Mouse (Mus musculus) gastrocnemius, postnatal 4 days (tissue): ENCODE data around the gene Pkn1. TPM values are rescaled to one million over a fixed set of nuclear protein-coding genes. Genes with fewer than 3 reads are reported as not detected.

Source experiments
- DNase-seq, 2 experiments: peaks; one replicate each; pipeline ENCODE4 v3.0.0; 2021 to 2022; ENCODE audit warnings: low spot score in 2 of 2, mixed read lengths in 2 of 2
- total RNA-seq, 2 experiments: library from RNA; stranded (reverse); gene quantifications; 2 replicates each; pipeline ENCODE4 v1.2.3; 2021

Pkn1 gene
- total RNA-seq, 2 experiments from 2014 or later = 56.6 to 60.0 TPM

DNA sequence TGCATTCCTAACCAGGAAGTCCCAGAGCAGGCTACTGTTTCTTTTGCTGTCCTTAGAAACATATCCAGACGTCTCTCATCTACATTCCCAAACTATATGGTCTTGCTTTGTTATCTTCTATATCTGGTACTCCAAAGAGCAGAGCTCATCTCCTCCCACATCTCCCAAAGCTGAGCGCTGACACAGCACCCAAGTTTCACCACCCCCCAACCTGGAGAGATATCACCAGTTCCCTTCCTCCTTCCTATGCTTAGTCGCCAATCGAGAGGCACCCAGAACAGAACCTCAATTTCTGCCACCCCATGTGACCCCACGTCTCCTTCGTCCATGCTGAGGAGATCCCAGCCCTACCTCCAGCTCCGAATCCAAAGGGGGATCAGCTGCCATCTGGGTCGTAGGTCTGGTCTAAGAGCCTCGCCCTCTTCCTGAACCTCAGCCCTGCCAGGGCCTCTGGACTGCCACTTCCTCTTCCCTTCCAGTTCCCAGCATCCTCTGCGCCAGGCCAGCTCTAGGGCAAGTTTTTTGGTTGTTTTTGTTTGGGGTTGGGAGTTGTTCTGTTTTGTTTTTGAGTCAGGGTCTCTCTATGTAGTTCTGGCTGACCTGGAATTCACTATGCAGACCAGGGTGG, 5.3 kb downstream of the Pkn1 start:
- DNase-seq = no peak

DNA sequence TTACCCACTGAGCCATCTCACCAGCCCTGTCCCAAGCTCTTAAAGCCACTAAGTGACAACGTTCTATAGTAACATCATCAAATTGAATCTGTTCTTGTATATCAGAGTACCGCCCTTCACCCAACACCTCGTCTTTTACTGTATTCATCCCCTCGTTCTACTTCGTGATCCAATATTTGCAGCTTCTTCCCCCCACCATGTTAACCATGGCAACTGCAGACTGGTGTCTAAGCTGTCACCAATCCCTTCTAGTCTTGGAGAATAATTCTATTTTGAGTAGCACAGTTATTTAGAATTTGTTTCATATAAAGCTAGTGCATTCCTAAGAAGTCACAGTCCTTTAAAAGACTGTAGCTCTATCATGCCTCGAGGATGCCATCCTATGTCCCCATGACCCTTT, 9.7 kb downstream of the Pkn1 start:
- no peak for DNase-seq

DNA sequence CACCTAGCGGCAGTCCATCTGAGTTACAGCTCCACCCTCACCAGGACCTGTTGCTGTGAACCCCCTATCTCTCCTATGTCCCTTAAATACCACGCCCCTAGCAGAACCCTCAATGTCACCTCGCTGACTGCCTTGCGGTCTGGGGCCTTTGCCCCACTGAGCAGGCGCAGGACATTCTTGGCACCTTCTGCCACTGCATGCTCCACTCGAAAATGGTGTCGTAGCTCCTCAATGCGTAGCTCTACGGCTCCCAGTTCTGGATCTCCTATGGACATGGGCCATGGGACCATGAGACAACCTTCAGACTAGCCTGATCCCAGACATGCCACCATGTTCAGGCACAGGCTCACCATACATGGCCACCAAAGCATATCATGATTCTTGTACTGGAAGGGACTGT, 14.5 kb downstream of the Pkn1 start:
- DNase-seq = no peak

DNA sequence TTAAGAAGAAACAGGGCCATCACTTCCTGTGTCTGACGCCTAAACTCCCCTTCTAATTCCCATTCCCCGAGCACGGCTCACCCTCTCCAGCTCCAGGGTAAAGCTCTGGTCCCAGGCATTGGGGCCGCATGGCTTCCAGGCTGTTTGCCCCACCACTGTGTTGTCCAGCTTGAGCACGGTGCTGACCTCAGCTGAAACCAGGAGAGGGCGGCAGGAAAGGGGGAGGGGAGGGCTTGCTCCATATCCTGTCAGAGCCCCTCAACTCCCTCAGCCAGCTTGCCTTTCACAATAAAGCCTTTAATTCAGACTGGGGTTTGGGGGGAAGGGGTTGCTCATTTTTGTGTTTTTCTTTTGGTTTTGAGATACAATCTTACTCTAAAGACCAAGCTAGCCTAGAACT, 17.9 kb downstream of the Pkn1 start:
- DNase-seq = no peak

DNA sequence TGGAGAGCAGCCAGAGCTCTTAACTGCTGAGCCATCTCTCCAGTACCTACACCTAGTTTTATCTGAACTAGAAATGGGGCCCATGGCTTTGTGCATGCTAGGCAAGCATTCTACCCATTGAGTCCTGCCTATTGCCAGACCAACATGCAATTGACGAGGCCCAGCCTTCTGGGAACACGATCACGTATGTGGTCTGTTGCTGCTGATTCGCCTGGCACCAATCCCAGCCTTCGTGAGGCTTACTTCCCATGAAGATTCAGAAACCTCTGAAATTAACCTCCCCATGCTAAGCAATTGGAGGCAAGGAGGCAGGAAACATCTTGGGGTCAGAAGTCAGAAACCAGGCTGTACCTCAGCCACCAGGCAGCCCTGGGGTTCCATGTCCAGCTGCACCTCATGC, 18.4 kb downstream of the Pkn1 start:
- DNase-seq = no peak

DNA sequence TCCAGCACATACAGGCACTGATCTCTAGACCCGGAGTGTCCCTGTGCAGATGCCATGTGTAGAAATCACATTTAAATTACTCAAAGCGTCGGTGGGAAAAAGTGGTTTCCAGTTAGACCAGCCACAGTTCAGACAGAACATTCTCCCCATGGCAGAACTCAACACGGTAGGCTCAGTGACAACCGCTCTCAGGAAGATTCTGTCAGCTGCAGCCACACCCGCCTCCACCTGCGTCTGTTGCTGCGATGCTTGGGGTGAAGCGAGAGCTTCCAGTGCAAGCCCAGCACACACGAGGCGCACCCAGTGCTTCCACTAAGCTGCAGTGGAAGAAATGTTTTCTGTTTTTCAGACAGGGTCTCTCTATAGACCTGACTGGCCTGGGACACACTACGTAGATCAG, 19.1 kb downstream of the Pkn1 start:
- no peak for DNase-seq

DNA sequence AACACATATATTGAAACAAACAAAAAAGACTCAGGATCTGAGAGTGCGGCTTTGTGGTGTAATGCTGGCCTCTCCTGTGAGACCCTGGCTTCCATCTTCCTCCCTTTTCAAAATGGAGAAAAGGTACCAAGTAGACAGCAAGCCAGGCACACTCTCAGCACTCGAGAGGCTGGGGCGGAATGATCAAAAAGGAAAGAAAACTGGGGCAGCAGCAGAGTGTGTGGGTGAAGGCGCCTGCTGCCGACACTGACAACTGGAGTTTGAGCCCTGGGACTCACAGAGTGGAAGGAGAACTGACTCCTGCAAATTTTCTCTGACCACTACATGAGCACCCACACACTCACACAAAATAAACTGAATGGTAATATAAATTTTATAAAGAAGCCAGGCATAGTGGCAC, 24.5 kb downstream of the Pkn1 start:
- DNase-seq = no peak

- DNase-seq = no peak
Observed at GRCm38 (mm10) chr8:83672936-83673335, 26.0 kb downstream of the Pkn1 start.

DNA sequence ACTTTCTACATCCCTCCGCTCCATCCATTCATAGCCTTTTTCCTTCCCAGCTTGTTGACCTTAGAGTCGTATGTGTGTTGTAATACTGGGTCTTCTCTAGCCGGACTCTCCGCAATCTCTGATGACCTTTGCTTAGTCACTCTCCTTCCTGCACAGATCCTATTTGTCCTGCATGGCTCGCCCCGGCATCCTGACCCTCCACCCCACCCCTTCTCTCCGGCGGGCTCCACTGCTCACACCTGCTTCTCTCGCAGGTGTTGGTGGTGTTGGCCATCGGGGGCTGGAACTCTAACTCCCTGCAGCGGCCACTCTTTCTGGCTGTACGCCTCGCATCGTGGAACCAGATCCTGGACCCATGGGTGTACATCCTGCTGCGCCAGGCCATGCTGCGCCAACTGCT, 30.0 kb downstream of the Pkn1 start:
- no peak for DNase-seq

DNA sequence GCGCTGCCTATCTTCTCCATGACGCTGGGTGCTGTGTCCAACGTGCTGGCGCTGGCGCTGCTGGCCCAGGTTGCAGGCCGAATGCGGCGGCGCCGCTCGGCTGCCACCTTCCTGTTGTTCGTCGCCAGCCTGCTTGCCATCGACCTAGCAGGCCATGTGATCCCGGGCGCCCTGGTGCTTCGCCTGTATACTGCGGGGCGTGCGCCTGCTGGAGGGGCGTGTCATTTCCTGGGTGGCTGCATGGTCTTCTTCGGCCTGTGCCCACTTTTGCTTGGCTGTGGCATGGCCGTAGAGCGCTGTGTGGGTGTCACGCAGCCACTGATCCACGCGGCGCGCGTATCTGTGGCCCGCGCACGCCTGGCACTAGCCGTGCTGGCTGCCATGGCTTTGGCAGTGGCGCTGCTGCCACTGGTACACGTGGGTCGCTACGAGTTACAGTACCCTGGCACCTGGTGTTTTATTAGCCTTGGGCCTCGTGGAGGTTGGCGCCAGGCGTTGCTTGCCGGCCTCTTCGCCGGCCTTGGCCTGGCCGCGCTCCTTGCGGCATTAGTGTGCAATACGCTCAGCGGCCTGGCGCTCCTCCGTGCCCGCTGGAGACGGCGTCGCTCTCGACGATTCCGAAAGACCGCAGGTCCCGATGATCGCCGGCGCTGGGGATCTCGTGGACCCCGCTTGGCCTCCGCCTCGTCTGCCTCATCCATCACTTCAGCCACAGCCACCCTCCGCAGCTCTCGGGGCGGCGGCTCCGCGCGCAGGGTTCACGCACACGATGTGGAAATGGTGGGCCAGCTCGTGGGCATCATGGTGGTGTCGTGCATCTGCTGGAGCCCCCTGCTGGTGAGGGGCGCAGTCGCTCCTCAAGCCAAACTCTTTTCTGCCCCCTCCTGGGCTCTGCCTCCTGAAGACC, 30.7 kb downstream of the Pkn1 start:
- peak; percentile 58 to 70 for DNase-seq

- DNase-seq = no peak
Observed at GRCm38 (mm10) chr8:83667526-83667925, 31.5 kb downstream of the Pkn1 start.

DNA sequence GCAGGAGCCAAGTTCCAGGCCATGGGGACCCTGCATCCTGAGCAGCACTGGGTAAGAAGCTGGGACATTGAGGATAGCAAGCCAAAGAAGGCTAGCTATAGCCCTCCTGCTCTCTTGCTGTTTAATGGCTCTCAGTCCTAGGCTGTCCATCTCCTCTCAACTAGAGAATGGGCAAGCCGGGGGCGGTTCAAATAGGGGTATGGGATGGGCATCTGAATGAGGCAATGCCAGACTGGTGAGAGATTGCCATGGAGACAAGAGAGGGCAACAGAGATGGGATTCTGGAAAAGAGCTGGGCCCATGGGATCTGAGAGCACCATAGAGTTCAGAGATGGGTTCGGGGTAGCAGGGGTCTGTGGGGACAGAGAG, 32.1 kb downstream of the Pkn1 start:
- DNase-seq = no peak

DNA sequence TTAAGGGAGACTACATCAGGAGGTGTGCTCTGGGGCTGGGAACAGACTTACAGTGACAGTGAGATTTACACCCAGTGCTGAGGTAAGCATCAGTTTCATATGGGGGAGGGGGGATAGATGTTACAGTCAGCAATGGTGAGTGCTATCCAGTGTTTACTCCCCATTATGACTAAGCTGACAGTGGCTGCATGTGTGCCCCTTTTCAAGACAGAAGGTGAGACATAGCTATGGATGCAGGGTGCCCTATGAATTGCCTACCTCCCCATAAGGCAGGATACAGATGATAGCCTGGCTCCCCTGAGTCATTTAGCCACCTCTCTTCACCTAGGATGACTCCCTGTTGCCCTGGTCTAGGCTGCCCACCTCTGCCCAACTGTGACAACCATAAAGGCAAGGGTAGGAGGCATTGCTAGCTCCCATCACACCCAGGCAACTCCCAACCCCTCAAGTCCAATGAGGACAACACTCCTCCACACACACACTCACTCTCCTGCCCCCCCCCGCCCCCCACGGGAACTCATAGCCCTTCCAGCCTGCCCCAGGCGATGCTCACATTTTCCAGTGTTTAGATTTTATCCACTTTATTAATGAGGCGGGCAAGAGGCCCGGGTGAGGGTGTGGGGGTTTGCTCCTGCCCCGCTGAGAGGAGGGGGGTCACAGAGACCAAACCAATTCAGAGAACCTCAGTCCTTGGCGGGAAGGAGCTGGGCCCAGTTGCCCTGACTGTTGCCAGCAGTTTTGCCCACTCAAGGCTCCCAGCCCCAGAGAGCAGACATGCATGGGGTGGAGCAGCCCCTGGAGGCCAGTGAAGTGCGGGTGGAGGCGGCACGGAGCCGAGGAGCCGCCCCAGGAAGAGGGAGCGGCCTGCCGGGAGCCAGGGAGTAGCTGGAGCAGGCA, 32.8 kb downstream of the Pkn1 start, which contains the start of gene Ptger1:
Ptger1 (plus strand) TSS at position 710 of the 897 bp plus-strand sequence.
- DNase-seq = peak in 1 of 2 experiments; percentile 56

GRCm38 (mm10) chr8:83664931-83665625, 33.9 kb downstream of the Pkn1 start:
- DNase-seq = peak in 1 of 2 experiments; percentile 63

DNA sequence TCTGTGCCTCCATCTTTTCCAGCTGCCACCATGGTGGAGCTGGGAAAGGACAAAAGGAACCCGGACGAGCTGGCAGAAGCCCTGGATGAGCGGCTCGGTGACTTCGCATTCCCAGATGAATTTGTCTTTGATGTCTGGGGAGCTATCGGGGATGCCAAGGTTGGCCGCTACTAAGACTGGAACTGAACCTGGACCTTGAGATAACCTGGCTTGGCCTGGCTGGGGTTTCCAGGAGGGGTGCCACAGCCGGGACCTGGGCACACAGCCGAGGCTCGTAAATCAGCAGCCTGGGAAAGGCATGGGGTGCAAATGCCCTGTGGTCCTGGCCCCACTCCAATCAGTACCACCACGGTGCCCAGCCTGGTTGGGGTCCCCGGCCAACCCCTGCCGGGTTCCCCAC, 34.9 kb downstream of the Pkn1 start:
- no peak for DNase-seq

DNA sequence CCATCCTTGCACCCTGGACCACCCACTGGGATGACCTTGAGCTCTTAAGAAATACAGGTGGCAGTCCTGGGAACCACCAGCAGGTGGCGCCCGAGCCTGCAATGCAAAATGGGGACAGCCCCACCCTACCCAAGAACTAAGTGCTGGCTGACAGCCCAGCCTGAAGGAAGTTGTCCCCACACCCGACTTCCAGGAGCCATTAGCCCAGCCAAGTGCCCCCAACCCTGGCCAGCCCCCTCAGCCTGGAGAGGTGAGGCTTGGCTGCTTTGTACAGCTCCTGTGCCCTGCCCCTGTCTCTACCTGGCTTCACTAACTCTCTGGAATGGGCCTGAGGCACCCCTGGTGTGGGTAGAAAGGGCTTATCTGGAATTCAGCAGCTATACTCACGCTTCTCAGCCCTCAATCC, 36.6 kb downstream of the Pkn1 start:
- DNase-seq = peak; percentile 85 to 90

GRCm38 (mm10) chr8:83660995-83661680, 37.8 kb downstream of the Pkn1 start:
- DNase-seq = no peak

GRCm38 (mm10) chr8:83660545-83660944, 38.4 kb downstream of the Pkn1 start:
- no peak for DNase-seq

- no peak for DNase-seq
Observed at GRCm38 (mm10) chr8:83656484-83657246, 42.3 kb downstream of the Pkn1 start.

- DNase-seq = no peak
Observed at GRCm38 (mm10) chr8:83656043-83656442, 42.9 kb downstream of the Pkn1 start.
